ENCODE assay signal across 21 mouse cellular contexts in genomic region chr10:105479771-105480170, GRCm38 (mm10).
DNase-seq lines count a peak whose midpoint lies in the region; ATAC-seq and TF ChIP-seq lines count a peak whose summit lies in the region.
"Had no signal": no experiment of that assay in that cellular context is flagged by ENCODE, and none has a peak within 500 bp of the region (broad histone marks: within the 10 kb centered on the region; RNA-seq: fewer than 3 reads in every experiment).

No protein-coding gene starts in this region.

- intact Hi-C loops in heart, adult 2 months (cut with DNase I), result no loop called here
- intact Hi-C loops in left cerebral cortex, adult 2 months (cut with DNase I), result loop anchor here (2.0 kb wide), 1 partner anchor 95 kb away; the partner anchor contains the start of gene Tmtc2
- intact Hi-C loops in left cerebral cortex, postnatal 14 days (cut with DNase I), result no loop called here

- no peak for TF ChIP-seq POLR2A in heart, adult 2 months (IDR thresholded peaks at IDR 0.05; ENCODE audit: insufficient read depth, low read depth, low read length)

- H3K27ac ChIP-seq in heart, embryonic 16.5 days (ENCODE audit: low read length), result no peak overlapping the region
- no peak overlapping the region for H3K27ac ChIP-seq in heart, adult 2 months
- H3K27ac ChIP-seq in kidney, postnatal 0 days, result no peak overlapping the region
- peak overlapping the region; percentile 60; the same call in 1 of the 2 replicates for H3K27ac ChIP-seq in hindbrain, embryonic 12.5 days
- H3K27ac ChIP-seq in neural tube, embryonic 13.5 days (replicated peaks), result 0 out of 2 replicates have a peak overlapping the region, but pooled peaks have one; percentile 28
- H3K27ac ChIP-seq in left cerebral cortex, adult 2 months, result no peak overlapping the region
- H3K27ac ChIP-seq: forebrain, embryonic 15.5 days; limb, embryonic 10.5 days; liver, embryonic 15.5 days; lung, embryonic 15.5 days had no signal

- WGBS in heart, embryonic 16.5 days, result 74% methylated on average over 11 of the region's 11 CpGs
- 53% methylated on average over 11 of the region's 11 CpGs for WGBS in heart, adult 2 months
- 17% methylated on average over 11 of the region's 11 CpGs for WGBS in kidney, postnatal 0 days
- 50% methylated on average over 11 of the region's 11 CpGs for WGBS in hindbrain, embryonic 12.5 days
- 42% methylated on average over 11 of the region's 11 CpGs for WGBS in neural tube, embryonic 13.5 days

- H3K9ac ChIP-seq in heart, embryonic 16.5 days (ENCODE audit: low read length), result no peak overlapping the region
- no peak overlapping the region for H3K9ac ChIP-seq in heart, adult 2 months (ENCODE audit: low read depth, low read length)
- no peak overlapping the region for H3K9ac ChIP-seq in kidney, postnatal 0 days (ENCODE audit: low read depth, low read length)
- H3K9ac ChIP-seq in hindbrain, embryonic 12.5 days, result no peak overlapping the region
- no peak overlapping the region for H3K9ac ChIP-seq in neural tube, embryonic 13.5 days
- H3K9ac ChIP-seq: forebrain, embryonic 15.5 days; heart, embryonic 12.5 days; liver, embryonic 15.5 days; lung, embryonic 15.5 days had no signal

- H3K9me3 ChIP-seq in heart, embryonic 16.5 days (replicated peaks; ENCODE audit: control insufficient read depth, low read length), result no peaks in the 10 kb centered on the region
- H3K9me3 ChIP-seq in kidney, postnatal 0 days (replicated peaks; ENCODE audit: low read length), result no peaks in the 10 kb centered on the region
- H3K9me3 ChIP-seq in hindbrain, embryonic 12.5 days (replicated peaks), result no peaks in the 10 kb centered on the region
- no peaks in the 10 kb centered on the region for H3K9me3 ChIP-seq in neural tube, embryonic 13.5 days
- H3K9me3 ChIP-seq: forebrain, embryonic 15.5 days; heart, embryonic 12.5 days; limb, embryonic 10.5 days; liver, embryonic 15.5 days; lung, embryonic 15.5 days had no signal

- no peaks in the 10 kb centered on the region for H3K4me1 ChIP-seq in heart, embryonic 16.5 days (ENCODE audit: control insufficient read depth, insufficient read depth, low read length)
- H3K4me1 ChIP-seq in heart, adult 2 months (ENCODE audit: control insufficient read depth, insufficient read depth, low read length), result no peaks in the 10 kb centered on the region
- no peaks in the 10 kb centered on the region; the same call in 1 of the 2 replicates for H3K4me1 ChIP-seq in kidney, postnatal 0 days (replicated peaks; ENCODE audit: insufficient read depth, low read length)
- peaks cover 14% of the 10 kb centered on the region for H3K4me1 ChIP-seq in hindbrain, embryonic 12.5 days
- peaks cover 39% of the 10 kb centered on the region for H3K4me1 ChIP-seq in neural tube, embryonic 13.5 days (replicated peaks)
- H3K4me1 ChIP-seq: liver, embryonic 15.5 days; lung, embryonic 15.5 days had no signal

- 0 out of 2 replicates have a peak overlapping the region, but pooled peaks have one; percentile 1 for H3K4me2 ChIP-seq in heart, embryonic 16.5 days (ENCODE audit: low read depth, low read length)
- peak overlapping the region; percentile 38 for H3K4me2 ChIP-seq in kidney, postnatal 0 days (ENCODE audit: low read length)
- peak overlapping the region; percentile 11; the same call in 1 of the 2 replicates for H3K4me2 ChIP-seq in hindbrain, embryonic 12.5 days (replicated peaks)
- peak overlapping the region; percentile 25 for H3K4me2 ChIP-seq in neural tube, embryonic 13.5 days
- H3K4me2 ChIP-seq: forebrain, embryonic 15.5 days; heart, embryonic 12.5 days; liver, embryonic 15.5 days; lung, embryonic 15.5 days had no signal

- no peak for TF ChIP-seq EP300 in heart, adult 2 months (IDR thresholded peaks at IDR 0.05; ENCODE audit: insufficient read depth, low read depth, low read length)

- H3K27me3 ChIP-seq in heart, embryonic 16.5 days (ENCODE audit: control insufficient read depth, insufficient read depth, low read length), result no peaks in the 10 kb centered on the region
- H3K27me3 ChIP-seq in heart, adult 2 months (ENCODE audit: control insufficient read depth, insufficient read depth, low read length), result no peaks in the 10 kb centered on the region
- no peaks in the 10 kb centered on the region for H3K27me3 ChIP-seq in kidney, postnatal 0 days (ENCODE audit: insufficient read depth, low read length)
- peaks cover 2% of the 10 kb centered on the region; the same call in 1 of the 2 replicates for H3K27me3 ChIP-seq in hindbrain, embryonic 12.5 days
- no peaks in the 10 kb centered on the region for H3K27me3 ChIP-seq in neural tube, embryonic 13.5 days
- H3K27me3 ChIP-seq: heart, embryonic 12.5 days; liver, embryonic 15.5 days; lung, embryonic 15.5 days had no signal

- H3K4me3 ChIP-seq in heart, embryonic 16.5 days (ENCODE audit: low read length), result no peak overlapping the region
- H3K4me3 ChIP-seq in heart, adult 2 months, result no peak overlapping the region
- no peak overlapping the region for H3K4me3 ChIP-seq in kidney, postnatal 0 days (replicated peaks; ENCODE audit: low read depth, low read length)
- H3K4me3 ChIP-seq in hindbrain, embryonic 12.5 days, result no peak overlapping the region
- H3K4me3 ChIP-seq in neural tube, embryonic 13.5 days, result no peak overlapping the region
- H3K4me3 ChIP-seq in left cerebral cortex, adult 2 months, result no peak overlapping the region
- H3K4me3 ChIP-seq: forebrain, embryonic 15.5 days; heart, embryonic 12.5 days; limb, embryonic 10.5 days; liver, embryonic 15.5 days; lung, embryonic 15.5 days had no signal

- TF ChIP-seq CTCF in heart, adult 2 months (IDR thresholded peaks at IDR 0.05), result no peak
- TF ChIP-seq CTCF in kidney, postnatal 0 days (IDR thresholded peaks at IDR 0.05; ENCODE audit: low read depth), result no peak
- TF ChIP-seq CTCF in left cerebral cortex, adult 2 months (IDR thresholded peaks at IDR 0.05), result no peak

- DNase-seq in heart, adult 2 months, result no peak
- peak; percentile 53 for DNase-seq in kidney, postnatal 0 days (ENCODE audit: low spot score)
- no peak for DNase-seq in kidney, adult 9 months
- no peak for DNase-seq in left cerebral cortex, adult 2 months (ENCODE audit: extremely low spot score in 1 of 2, low spot score in 2 of 2)
- no peak for DNase-seq in left cerebral cortex, postnatal 14 days (ENCODE audit: low spot score in 2 of 2)
- DNase-seq: adrenal gland, postnatal 14 days; cerebellum, adult 9-10 months; kidney, adult 2 months; liver; lung, postnatal 36 days; thymus, adult 18-20 months; thymus, postnatal 4 days had no signal

- no peaks in the 10 kb centered on the region for H3K79me2 ChIP-seq in heart, adult 2 months (replicated peaks; ENCODE audit: control insufficient read depth, insufficient read depth, low read length)

- ATAC-seq in heart, embryonic 16.5 days (replicated peaks; ENCODE audit: extremely low read depth, insufficient read depth, low FRiP score), result no peak
- ATAC-seq in kidney, postnatal 0 days (replicated peaks; ENCODE audit: low FRiP score, low read depth), result no peak
- 0 out of 2 replicates have a peak, but pooled peaks have one; percentile 41 for ATAC-seq in hindbrain, embryonic 12.5 days (ENCODE audit: low FRiP score)
- ATAC-seq in neural tube, embryonic 13.5 days (ENCODE audit: low read depth), result peak; percentile 28; the same call in 1 of the 2 replicates
- ATAC-seq: forebrain, embryonic 15.5 days; inflammation-experienced regulatory T-cells, adult 6 months had no signal

- H3K36me3 ChIP-seq in heart, embryonic 16.5 days (ENCODE audit: control insufficient read depth, insufficient read depth), result no peaks in the 10 kb centered on the region
- no peaks in the 10 kb centered on the region for H3K36me3 ChIP-seq in heart, adult 2 months (ENCODE audit: control insufficient read depth, insufficient read depth, low read length)
- H3K36me3 ChIP-seq in kidney, postnatal 0 days (ENCODE audit: insufficient read depth, low read length), result no peaks in the 10 kb centered on the region
- peaks cover 4% of the 10 kb centered on the region; the same call in 1 of the 2 replicates for H3K36me3 ChIP-seq in hindbrain, embryonic 12.5 days
- no peaks in the 10 kb centered on the region for H3K36me3 ChIP-seq in neural tube, embryonic 13.5 days
- H3K36me3 ChIP-seq: forebrain, embryonic 15.5 days; limb, embryonic 10.5 days; liver, embryonic 15.5 days; lung, embryonic 15.5 days had no signal

Comparison
In these comparisons a context has a peak if more than half of its experiments do, and no peak if none do; other contexts are left out.
1. ATAC-seq: peak in hindbrain, embryonic 12.5 days (single experiment) and neural tube, embryonic 13.5 days (single experiment); none in heart, embryonic 16.5 days (single experiment) and kidney, postnatal 0 days (single experiment).
2. H3K27ac ChIP-seq: peak in hindbrain, embryonic 12.5 days (single experiment) and neural tube, embryonic 13.5 days (single experiment); none in heart, embryonic 16.5 days (single experiment), heart, adult 2 months (single experiment), kidney, postnatal 0 days (single experiment) and left cerebral cortex, adult 2 months (single experiment).
3. Peak in every context shown above with its lines, with median percentiles within 50 percentile points of each other: H3K4me2 ChIP-seq.